Mouse (Mus musculus): ENCODE results near the gene Masp1.
A peak's percentile ranks its signal among the peaks of the same experiment; 100 is the strongest.

The Masp1 gene

GRCm38 (mm10) chr16:23463671-23464347, 56.8 kb downstream of the Masp1 start:
- no peak for DNase-seq (ENCODE audit: low spot score in 2 of 2)

GRCm38 (mm10) chr16:23458906-23459588, 61.6 kb downstream of the Masp1 start:
- no peak for DNase-seq (ENCODE audit: low spot score in 2 of 2)

DNA sequence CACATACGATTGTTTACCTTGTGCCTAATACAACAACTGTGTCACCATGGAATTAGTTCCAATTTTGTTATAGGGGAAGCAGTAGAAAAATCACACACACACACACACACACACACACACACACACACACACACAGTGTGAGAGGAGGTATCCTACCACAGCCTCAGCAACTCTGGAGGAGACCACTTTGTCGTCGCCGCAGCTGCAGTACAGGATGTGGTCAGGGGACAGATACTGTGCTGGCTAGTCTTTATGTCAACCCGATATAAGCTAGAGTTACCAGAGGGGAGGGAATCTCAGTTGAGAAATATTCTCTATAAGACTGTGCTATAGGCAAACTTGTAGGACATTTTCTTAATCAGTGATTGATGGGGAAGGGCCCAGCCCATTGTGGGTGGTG, 63.3 kb downstream of the Masp1 start:
- DNase-seq (ENCODE audit: low spot score in 2 of 2), result no peak

DNA sequence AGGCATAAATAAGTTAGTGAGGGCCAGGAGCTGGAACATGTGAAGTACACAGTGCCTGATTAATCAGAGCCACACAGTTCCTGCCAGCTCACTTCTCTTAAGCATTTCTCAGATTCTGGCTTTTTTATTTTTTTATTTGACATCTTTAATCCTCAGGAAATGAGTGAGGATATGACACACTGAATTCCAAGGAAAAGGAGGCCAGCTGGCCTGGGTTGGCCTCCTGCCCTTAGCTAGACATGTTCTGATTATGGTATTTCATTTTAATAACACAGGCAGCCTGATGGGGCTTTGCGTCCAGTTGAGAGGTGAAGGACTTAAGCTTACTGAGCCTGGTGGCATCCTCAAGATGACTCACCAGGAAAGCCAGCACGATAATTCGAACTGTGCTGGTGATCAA, 64.1 kb downstream of the Masp1 start:
- no peak for DNase-seq (ENCODE audit: low spot score in 2 of 2)

DNA sequence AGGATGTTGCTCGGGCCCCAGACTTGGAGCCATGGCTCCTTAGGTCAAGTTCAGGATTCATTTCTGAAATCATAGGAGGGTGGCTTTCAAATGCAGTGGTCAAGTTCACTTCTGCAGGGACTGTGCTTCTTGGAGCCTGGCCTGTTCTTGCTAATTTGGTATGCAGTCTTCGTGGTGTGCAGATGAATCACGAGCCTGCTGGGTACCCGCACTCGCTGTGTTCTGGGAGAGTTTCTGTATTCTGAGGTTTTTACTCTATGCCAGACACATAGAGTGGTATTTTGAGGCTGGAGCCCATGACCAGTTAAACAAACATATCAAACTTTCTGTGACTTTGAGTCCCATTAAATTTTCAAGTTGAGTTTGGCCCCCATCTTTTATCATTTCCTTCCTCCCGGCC, 66.2 kb downstream of the Masp1 start:
- peak in 1 of 2 experiments; percentile 28 for DNase-seq (ENCODE audit: low spot score in 2 of 2)

GRCm38 (mm10) chr16:23452476-23452875, 68.1 kb downstream of the Masp1 start:
- peak; percentile 58 to 77 for DNase-seq (ENCODE audit: low spot score in 2 of 2)

DNA sequence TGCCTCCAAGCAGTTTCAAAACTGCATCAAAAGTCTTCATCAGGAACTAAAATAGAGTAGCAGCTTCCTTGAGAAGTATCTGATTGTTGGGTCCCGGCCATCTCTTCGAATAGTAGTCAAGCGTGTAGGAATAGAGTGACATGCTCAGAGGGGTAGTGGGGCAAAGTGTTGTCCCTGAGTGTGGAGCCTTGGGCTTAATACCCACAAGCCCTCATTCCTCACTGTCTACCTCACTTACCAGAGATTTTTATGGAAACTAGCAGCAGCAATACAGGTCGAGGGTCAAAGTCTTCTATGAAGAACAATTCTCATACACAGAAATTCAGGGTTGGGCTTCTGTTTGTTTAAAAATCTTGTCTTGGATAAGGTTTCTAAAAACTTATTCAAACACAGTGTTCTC, 69.8 kb downstream of the Masp1 start:
- no peak for DNase-seq (ENCODE audit: low spot score in 2 of 2)

DNA sequence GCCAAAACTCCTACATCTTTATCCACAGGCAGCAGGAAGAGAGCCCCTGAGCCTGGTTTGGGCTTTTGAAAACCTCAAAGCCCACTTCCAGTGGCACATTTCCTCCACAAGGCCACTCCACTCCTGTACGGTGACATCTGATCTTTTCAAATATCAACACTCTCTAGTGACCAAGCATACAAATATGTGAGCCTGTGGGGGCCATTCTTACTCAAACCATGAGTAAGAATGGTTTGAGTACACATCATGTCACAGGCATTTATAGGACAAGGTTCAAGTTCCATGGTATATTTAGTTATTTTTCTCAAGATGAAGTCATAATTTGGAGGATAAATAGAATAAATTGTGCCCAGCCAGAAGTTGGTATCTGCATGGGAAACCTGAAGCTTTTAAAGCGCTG, 70.7 kb downstream of the Masp1 start:
- DNase-seq (ENCODE audit: low spot score in 2 of 2), result no peak

GRCm38 (mm10) chr16:23444231-23444630, 76.4 kb downstream of the Masp1 start:
- no peak for DNase-seq (ENCODE audit: low spot score in 2 of 2)

- no peak for DNase-seq (ENCODE audit: low spot score in 2 of 2)
Measured at GRCm38 (mm10) chr16:23437404-23438166, 83.0 kb downstream of the Masp1 start.

DNA sequence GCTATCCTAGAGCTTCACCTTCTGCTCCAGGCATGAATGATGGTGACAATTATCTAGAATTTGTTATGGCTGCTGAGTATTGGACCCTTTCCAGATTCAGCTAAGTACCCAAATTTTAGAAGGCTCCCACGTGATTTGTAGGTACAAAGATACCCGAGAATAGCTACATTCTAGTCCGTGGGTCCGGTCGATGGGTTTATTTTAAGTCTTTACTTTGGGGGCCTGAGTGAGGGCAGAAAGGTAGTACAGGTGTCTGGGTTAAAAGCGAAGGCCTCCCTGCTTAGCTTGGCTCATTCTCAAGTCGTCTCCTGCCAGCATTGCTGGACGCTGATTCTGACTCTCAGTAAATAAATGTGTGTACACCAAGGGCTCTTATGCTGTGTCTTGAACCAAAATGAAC, 90.6 kb downstream of the Masp1 start:
- no peak for DNase-seq (ENCODE audit: low spot score in 2 of 2)

GRCm38 (mm10) chr16:23428647-23429319, 91.8 kb downstream of the Masp1 start, which contains the start of gene Rtp1:
Gene Rtp1 (plus strand): TSS chr16:23429133.
- DNase-seq (ENCODE audit: low spot score in 2 of 2), result no peak

DNA sequence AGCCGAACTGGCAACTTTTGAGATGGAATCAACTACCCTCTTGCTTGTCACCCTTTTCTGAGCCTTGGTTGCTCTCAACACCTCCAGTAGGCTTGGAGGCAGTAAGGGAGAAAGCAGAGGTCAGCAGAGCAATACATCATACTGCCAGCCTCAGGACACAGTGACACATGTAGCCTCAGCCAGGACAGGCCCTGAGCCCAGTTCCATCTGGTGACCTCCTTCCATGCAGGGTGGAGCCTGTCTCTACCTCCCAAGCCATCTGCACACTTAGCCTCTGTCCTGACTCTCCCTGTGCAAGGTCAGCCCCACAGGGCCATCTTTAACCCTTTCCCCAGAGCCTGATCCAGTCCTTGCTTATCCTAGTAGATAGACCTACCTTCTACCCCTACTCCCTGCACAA, 92.9 kb downstream of the Masp1 start:
- no peak for DNase-seq (ENCODE audit: low spot score in 2 of 2)

DNA sequence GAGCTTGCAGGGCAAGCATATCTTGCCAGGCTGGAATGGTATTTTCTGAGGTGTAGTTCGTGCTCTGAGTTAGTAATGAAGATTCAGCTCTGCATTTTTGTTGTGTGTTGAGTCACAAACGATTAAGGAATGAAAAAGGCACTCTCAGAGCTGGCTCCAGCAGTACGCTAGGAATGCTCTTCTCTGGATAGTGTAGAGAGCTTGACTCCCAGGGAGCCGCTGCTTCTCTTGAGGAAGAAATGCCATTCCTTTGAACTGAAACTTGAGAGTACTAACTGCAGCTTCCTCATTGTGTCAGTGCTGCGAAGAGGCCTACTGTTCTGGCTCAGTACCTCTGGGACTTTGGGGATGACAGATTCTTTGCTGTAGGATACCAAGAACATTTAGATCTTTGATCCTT, 96.8 kb downstream of the Masp1 start:
- DNase-seq (ENCODE audit: low spot score in 2 of 2), result no peak

DNA sequence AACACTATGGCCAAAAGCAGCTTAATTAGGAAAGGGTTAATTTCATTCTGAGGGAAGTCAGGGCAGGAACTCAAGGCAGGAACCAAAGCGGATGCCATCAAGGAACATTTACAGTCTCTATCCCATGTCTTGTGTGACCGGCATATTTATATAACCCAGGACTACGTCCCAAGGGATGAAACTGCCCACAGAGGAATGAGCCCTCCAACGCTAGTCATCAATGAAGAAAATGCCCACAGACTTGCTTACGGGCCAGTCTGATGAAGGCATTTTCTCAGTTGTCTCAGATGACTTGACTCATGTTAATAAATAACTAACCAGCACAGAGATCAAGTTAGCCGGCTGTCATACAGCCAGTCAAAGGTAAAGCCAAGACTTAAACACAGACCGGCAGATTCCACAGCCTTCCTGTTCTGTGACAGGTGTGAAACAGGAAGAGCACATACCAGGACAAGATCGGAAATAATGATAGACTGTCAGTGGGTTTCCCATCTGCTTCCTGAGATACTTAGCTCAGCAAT, 101.0 kb downstream of the Masp1 start:
- no peak for DNase-seq (ENCODE audit: low spot score in 2 of 2)

GRCm38 (mm10) chr16:23417456-23418240, 103.0 kb downstream of the Masp1 start:
- DNase-seq (ENCODE audit: low spot score in 2 of 2), result no peak

DNA sequence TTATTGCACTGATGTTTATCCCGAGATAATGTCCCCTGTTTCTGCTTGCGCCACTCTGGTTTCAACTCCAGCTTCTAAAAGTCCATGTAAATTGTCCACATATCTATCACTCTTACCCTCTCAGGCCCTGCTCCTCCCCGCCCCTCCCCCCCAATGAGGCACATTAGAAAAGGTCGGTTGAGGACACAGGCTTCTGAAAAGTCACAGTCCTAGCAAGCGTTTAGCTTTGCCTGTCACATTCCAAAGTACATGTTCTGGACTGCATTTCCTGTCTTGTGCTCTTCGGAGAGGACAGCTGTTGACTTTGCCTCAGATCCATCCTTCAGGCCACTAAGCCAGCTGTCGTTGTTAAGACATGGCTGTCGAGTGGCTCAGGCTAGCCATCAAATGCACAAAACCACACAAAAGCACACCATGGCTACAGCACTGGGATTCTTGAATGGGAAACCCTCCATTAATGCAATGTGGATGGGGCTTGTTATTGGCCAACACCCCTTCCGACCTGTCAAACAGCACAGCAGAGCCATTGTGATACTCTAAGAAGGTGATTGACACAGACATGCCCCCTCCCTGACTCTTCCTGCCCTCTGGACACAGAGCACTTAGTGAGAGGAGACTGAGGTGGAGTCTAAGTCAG, 103.8 kb downstream of the Masp1 start:
- no peak for DNase-seq (ENCODE audit: low spot score in 2 of 2)

DNA sequence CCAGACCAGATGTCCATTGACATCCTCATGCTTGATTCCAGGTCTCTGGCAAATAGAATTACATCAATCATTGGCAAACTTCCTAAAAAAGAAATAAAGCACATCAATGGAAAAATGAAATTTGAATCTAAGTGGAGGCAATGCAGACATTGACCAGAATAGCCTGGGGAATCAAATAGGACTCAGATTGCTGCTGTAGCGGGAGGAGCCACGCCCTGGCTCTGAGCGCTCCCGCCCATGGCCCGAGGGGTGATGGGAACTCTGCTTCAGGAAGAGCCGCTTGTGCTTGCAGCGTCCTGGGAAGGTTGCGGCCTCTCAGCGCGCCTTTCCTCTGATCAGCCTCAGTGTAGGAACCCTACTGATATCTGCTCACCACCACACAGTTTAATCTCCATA, 104.4 kb downstream of the Masp1 start:
- no peak for DNase-seq (ENCODE audit: low spot score in 2 of 2)

GRCm38 (mm10) chr16:23412930-23413329, 107.7 kb downstream of the Masp1 start:
- DNase-seq (ENCODE audit: low spot score in 2 of 2), result no peak

GRCm38 (mm10) chr16:23403008-23403755, 117.4 kb downstream of the Masp1 start:
- peak; percentile 77 to 86 for DNase-seq (ENCODE audit: low spot score in 2 of 2)
